In genomic region chr1:121332485-121332884, GRCm38 (mm10) we compare ENCODE assay signal across 8 mouse cellular contexts. TPM values are rescaled to one million over a fixed set of nuclear protein-coding genes. Genes with fewer than 3 reads are reported as not detected.
DNase-seq lines count a peak whose midpoint lies in the region; ATAC-seq and TF ChIP-seq lines count a peak whose summit lies in the region.

Gene Insig2, minus strand, starts transcription at chr1:121332589.

- H3K36me3 ChIP-seq in testis, adult 2 months (ENCODE audit: control insufficient read depth, insufficient read depth, low read length) = no peaks in the 10 kb centered on the region
- no peaks in the 10 kb centered on the region for H3K36me3 ChIP-seq in limb, embryonic 10.5 days
- no peaks in the 10 kb centered on the region for H3K36me3 ChIP-seq in stomach, postnatal 0 days (ENCODE audit: control insufficient read depth, insufficient read depth, low read length)

- no peak for TF ChIP-seq EP300 in stomach, postnatal 0 days (optimal IDR thresholded peaks at IDR 0.05)

- H3K9me3 ChIP-seq in limb, embryonic 10.5 days (replicated peaks) = no peaks in the 10 kb centered on the region
- no peaks in the 10 kb centered on the region for H3K9me3 ChIP-seq in stomach, postnatal 0 days (ENCODE audit: control insufficient read depth, low read length)

- DNase-seq in testis, postnatal 14 days (ENCODE audit: low spot score) = no peak
- no peak for DNase-seq in heart, postnatal 10 days
- no peak for DNase-seq in limb, embryonic 10.5 days (ENCODE audit: low spot score)
- no peak for DNase-seq in stomach, postnatal 0 days (ENCODE audit: low spot score)
- DNase-seq in spleen, postnatal 4 days (ENCODE audit: low spot score in 2 of 2) = no peak
- DNase-seq in kidney, adult 18-20 months = no peak

- ATAC-seq in stomach, postnatal 0 days (ENCODE audit: low FRiP score, low TSS enrichment) = no peak

- H3K4me3 ChIP-seq in testis, adult 2 months (ENCODE audit: control insufficient read depth, low read depth, low read length) = no peak within 1 kb of the TSS
- H3K4me3 ChIP-seq in embryonic fibroblast, embryonic 13.5 days (ENCODE audit: insufficient read depth, low read length) = no peak within 1 kb of the TSS
- H3K4me3 ChIP-seq in limb, embryonic 10.5 days = no peak within 1 kb of the TSS
- H3K4me3 ChIP-seq in stomach, postnatal 0 days (ENCODE audit: low read depth, low read length) = no peak within 1 kb of the TSS

- WGBS in limb, embryonic 10.5 days = 83% methylated on average over 1 of the region's 1 CpGs
- WGBS in stomach, postnatal 0 days = 76% methylated on average over 1 of the region's 1 CpGs

- no peak within 1 kb of the TSS for H3K4me2 ChIP-seq in stomach, postnatal 0 days (replicated peaks; ENCODE audit: low read depth)

- TF ChIP-seq POLR2A in testis, adult 2 months (IDR thresholded peaks at IDR 0.05; ENCODE audit: control insufficient read depth, low read depth, low read length) = no peak
- TF ChIP-seq POLR2A in embryonic fibroblast, embryonic 13.5 days (IDR thresholded peaks at IDR 0.05; ENCODE audit: low read depth, low read length) = no peak

- TF ChIP-seq CTCF in testis, adult 2 months (IDR thresholded peaks at IDR 0.05; ENCODE audit: control insufficient read depth, insufficient read depth, insufficient replicate concordance, low read depth, low read length) = no peak
- TF ChIP-seq CTCF in embryonic fibroblast, embryonic 13.5 days (IDR thresholded peaks at IDR 0.05; ENCODE audit: borderline replicate concordance, insufficient read depth, low read length) = no peak
- TF ChIP-seq CTCF in stomach, postnatal 0 days (IDR thresholded peaks at IDR 0.05; ENCODE audit: low read depth) = no peak

- H3K4me1 ChIP-seq in testis, adult 2 months (ENCODE audit: control insufficient read depth, insufficient read depth, low read length) = no peaks in the 10 kb centered on the region
- H3K4me1 ChIP-seq in embryonic fibroblast, embryonic 13.5 days (ENCODE audit: control insufficient read depth, insufficient read depth, low read length) = peaks cover 3% of the 10 kb centered on the region
- H3K4me1 ChIP-seq in limb, embryonic 10.5 days = peaks cover 4% of the 10 kb centered on the region
- H3K4me1 ChIP-seq in stomach, postnatal 0 days (replicated peaks; ENCODE audit: control insufficient read depth, insufficient read depth) = no peaks in the 10 kb centered on the region

- H3K27me3 ChIP-seq in testis, adult 2 months (ENCODE audit: control insufficient read depth, insufficient read depth, low read length) = no peaks in the 10 kb centered on the region
- H3K27me3 ChIP-seq in limb, embryonic 10.5 days (ENCODE audit: low read depth, poor library complexity, severe bottlenecking) = no peaks in the 10 kb centered on the region
- H3K27me3 ChIP-seq in stomach, postnatal 0 days (ENCODE audit: control insufficient read depth, insufficient read depth, low read length) = no peaks in the 10 kb centered on the region

- H3K27ac ChIP-seq in testis, adult 2 months (ENCODE audit: control insufficient read depth, insufficient read depth, low read depth, low read length) = no peak within 1 kb of the TSS
- H3K27ac ChIP-seq in embryonic fibroblast, embryonic 13.5 days (ENCODE audit: insufficient read depth, low read length) = no peak within 1 kb of the TSS
- H3K27ac ChIP-seq in limb, embryonic 10.5 days = no peak within 1 kb of the TSS
- H3K27ac ChIP-seq in stomach, postnatal 0 days (replicated peaks) = no peak within 1 kb of the TSS

- intact Hi-C loops in heart, postnatal 10 days (cut with DNase I) = no loop called here

- H3K9ac ChIP-seq in stomach, postnatal 0 days (ENCODE audit: low read length) = no peak within 1 kb of the TSS

RNA-seq across cellular contexts. Expression of gene Insig2, which starts in this region (rescaled TPM):
- 64.7 and 80.3 TPM in 2 replicates for polyA plus RNA-seq in testis, adult 2 months (2012; rRNA removed)
- 26.3 and 33.2 TPM in 2 replicates for polyA plus RNA-seq in embryonic fibroblast, embryonic 13.5 days (2011; ENCODE audit: insufficient read length, low read depth, missing spikeins)
- 10 to 100 TPM; 48.0 to 55.9 TPM for total RNA-seq in heart, postnatal 10 days (2021)
- 18.1 and 18.5 TPM in 2 replicates for polyA plus RNA-seq in limb, embryonic 10.5 days (2016; fragmentation: Nextera tagmentation; extraction: Ambion mirVana)
- polyA plus RNA-seq in stomach, postnatal 0 days (2015; fragmentation: Nextera tagmentation; extraction: Ambion mirVana) = 34.9 and 42.8 TPM in 2 replicates
